Mouse (Mus musculus): ENCODE data around the gene Krt27. TPM values are rescaled to one million over a fixed set of nuclear protein-coding genes. Genes with fewer than 3 reads are reported as not detected.
A peak's percentile ranks its signal among the peaks of the same experiment; 100 is the strongest.

Gene Krt27
- total and polyA plus RNA-seq, 2 experiments from 2014 or later = 0.22 to 1.0 TPM

- H3K4me2 ChIP-seq (ENCODE audit: low read depth, low read length, poor library complexity, severe bottlenecking) = no peak overlapping the region
- H3K36me3 ChIP-seq (ENCODE audit: insufficient read depth, low read length) = no peaks in the 10 kb centered on the region
- WGBS = 94% methylated on average over 14 of the region's 14 CpGs
- DNase-seq (ENCODE audit: low spot score) (no peak), ATAC-seq (ENCODE audit: low FRiP score) (no peak)
- H3K27ac ChIP-seq (ENCODE audit: low read depth, low read length) = no peak overlapping the region
- H3K9ac ChIP-seq (replicated peaks; ENCODE audit: low read length, poor library complexity, severe bottlenecking) = no peak overlapping the region
- no peaks in the 10 kb centered on the region for H3K9me3 ChIP-seq (ENCODE audit: low read length)
- TF ChIP-seq CTCF (IDR thresholded peaks at IDR 0.05) = no peak
- H3K4me3 ChIP-seq (ENCODE audit: low read depth, low read length) = no peak overlapping the region
- H3K27me3 ChIP-seq (ENCODE audit: insufficient read depth, low read length) = no peaks in the 10 kb centered on the region
- H3K4me1 ChIP-seq (ENCODE audit: insufficient read depth, low read length) = no peaks in the 10 kb centered on the region
These were observed 29.8 kb downstream of the Krt27 start for GRCm38 (mm10) chr11:99321094-99321493.

- ATAC-seq (ENCODE audit: low FRiP score) (no peak), DNase-seq (ENCODE audit: low spot score) (no peak)
- no peak overlapping the region for H3K4me2 ChIP-seq (ENCODE audit: low read depth, low read length, poor library complexity, severe bottlenecking)
- TF ChIP-seq CTCF (IDR thresholded peaks at IDR 0.05) = no peak
- no peak overlapping the region for H3K9ac ChIP-seq (replicated peaks; ENCODE audit: low read length, poor library complexity, severe bottlenecking)
- H3K36me3 ChIP-seq (ENCODE audit: insufficient read depth, low read length) = no peaks in the 10 kb centered on the region
- H3K9me3 ChIP-seq (ENCODE audit: low read length) = no peaks in the 10 kb centered on the region
- no peak overlapping the region for H3K4me3 ChIP-seq (ENCODE audit: low read depth, low read length)
- no peak overlapping the region for H3K27ac ChIP-seq (ENCODE audit: low read depth, low read length)
- H3K4me1 ChIP-seq (ENCODE audit: insufficient read depth, low read length) = no peaks in the 10 kb centered on the region
- WGBS = 72% methylated on average over 9 of the region's 9 CpGs
- H3K27me3 ChIP-seq (ENCODE audit: insufficient read depth, low read length) = no peaks in the 10 kb centered on the region
These were observed 31.8 kb downstream of the Krt27 start for GRCm38 (mm10) chr11:99319127-99319526.

- Histone ChIP-seq H3K27me3 (ENCODE audit: insufficient read depth, low read length) (no peaks in the 10 kb centered on the region), H3K4me1 (ENCODE audit: insufficient read depth, low read length) (no peaks in the 10 kb centered on the region), H3K9me3 (ENCODE audit: low read length) (no peaks in the 10 kb centered on the region), H3K36me3 (ENCODE audit: insufficient read depth, low read length) (no peaks in the 10 kb centered on the region), H3K4me2 (ENCODE audit: low read depth, low read length, poor library complexity, severe bottlenecking) (no peak overlapping the region), H3K27ac (ENCODE audit: low read depth, low read length) (no peak overlapping the region), H3K4me3 (ENCODE audit: low read depth, low read length) (no peak overlapping the region), H3K9ac (replicated peaks; ENCODE audit: low read length, poor library complexity, severe bottlenecking) (no peak overlapping the region)
- DNase-seq (ENCODE audit: low spot score) (no peak), ATAC-seq (ENCODE audit: low FRiP score) (no peak)
- 29% methylated on average over 8 of the region's 8 CpGs for WGBS
- no peak for TF ChIP-seq CTCF (IDR thresholded peaks at IDR 0.05)
These were observed 34.4 kb downstream of the Krt27 start for GRCm38 (mm10) chr11:99316543-99316942.

- Histone ChIP-seq H3K4me1 (ENCODE audit: insufficient read depth, low read length) (no peaks in the 10 kb centered on the region), H3K36me3 (ENCODE audit: insufficient read depth, low read length) (no peaks in the 10 kb centered on the region), H3K27ac (ENCODE audit: low read depth, low read length) (no peak overlapping the region), H3K4me3 (ENCODE audit: low read depth, low read length) (no peak overlapping the region), H3K4me2 (ENCODE audit: low read depth, low read length, poor library complexity, severe bottlenecking) (no peak overlapping the region), H3K9me3 (ENCODE audit: low read length) (no peaks in the 10 kb centered on the region), H3K9ac (replicated peaks; ENCODE audit: low read length, poor library complexity, severe bottlenecking) (no peak overlapping the region), H3K27me3 (ENCODE audit: insufficient read depth, low read length) (no peaks in the 10 kb centered on the region)
- TF ChIP-seq CTCF (IDR thresholded peaks at IDR 0.05) = no peak
- ATAC-seq (ENCODE audit: low FRiP score) (no peak), DNase-seq (ENCODE audit: low spot score) (no peak)
- 87% methylated on average over 2 of the region's 2 CpGs for WGBS
These were observed 36.3 kb downstream of the Krt27 start for GRCm38 (mm10) chr11:99314594-99314993.

GRCm38 (mm10) chr11:99310882-99311281, 40.0 kb downstream of the Krt27 start:
- no peak overlapping the region for H3K9ac ChIP-seq (replicated peaks; ENCODE audit: low read length, poor library complexity, severe bottlenecking)
- no peaks in the 10 kb centered on the region for H3K27me3 ChIP-seq (ENCODE audit: insufficient read depth, low read length)
- peak; percentile 58 for DNase-seq (ENCODE audit: low spot score)
- H3K4me2 ChIP-seq (ENCODE audit: low read depth, low read length, poor library complexity, severe bottlenecking) = no peak overlapping the region
- peak; percentile 72 for TF ChIP-seq CTCF (IDR thresholded peaks at IDR 0.05)
- ATAC-seq (ENCODE audit: low FRiP score) = no peak
- WGBS = 100% methylated on average over 1 of the region's 1 CpGs
- no peaks in the 10 kb centered on the region for H3K9me3 ChIP-seq (ENCODE audit: low read length)
- H3K4me1 ChIP-seq (ENCODE audit: insufficient read depth, low read length) = no peaks in the 10 kb centered on the region
- H3K27ac ChIP-seq (ENCODE audit: low read depth, low read length) = no peak overlapping the region
- H3K36me3 ChIP-seq (ENCODE audit: insufficient read depth, low read length) = no peaks in the 10 kb centered on the region
- no peak overlapping the region for H3K4me3 ChIP-seq (ENCODE audit: low read depth, low read length)

GRCm38 (mm10) chr11:99307579-99307978, 43.3 kb downstream of the Krt27 start:
- ATAC-seq (ENCODE audit: low FRiP score) (no peak), DNase-seq (ENCODE audit: low spot score) (peak; percentile 72)
- TF ChIP-seq CTCF (IDR thresholded peaks at IDR 0.05) = peak; percentile 86
- 36% methylated on average over 2 of the region's 2 CpGs for WGBS
- Histone ChIP-seq H3K4me1 (ENCODE audit: insufficient read depth, low read length) (no peaks in the 10 kb centered on the region), H3K36me3 (ENCODE audit: insufficient read depth, low read length) (no peaks in the 10 kb centered on the region), H3K27me3 (ENCODE audit: insufficient read depth, low read length) (no peaks in the 10 kb centered on the region), H3K27ac (ENCODE audit: low read depth, low read length) (no peak overlapping the region), H3K4me3 (ENCODE audit: low read depth, low read length) (no peak overlapping the region), H3K9ac (replicated peaks; ENCODE audit: low read length, poor library complexity, severe bottlenecking) (no peak overlapping the region), H3K9me3 (ENCODE audit: low read length) (no peaks in the 10 kb centered on the region), H3K4me2 (ENCODE audit: low read depth, low read length, poor library complexity, severe bottlenecking) (no peak overlapping the region)

Other genes starting within 250 kb of the Krt27 start
- not detected in 2 replicates for gene Ccr7, start 196.0 kb downstream of the Krt27 start, total RNA-seq (2014; rRNA removed)
- not detected in 2 replicates for gene Ccr7, start 196.0 kb downstream of the Krt27 start, polyA plus RNA-seq (2015; fragmentation: Nextera tagmentation; extraction: Ambion mirVana)
- 94.9 and 116 TPM in 2 replicates for gene Smarce1, start 120.1 kb downstream of the Krt27 start, total RNA-seq (2014; rRNA removed)
- gene Smarce1, start 120.1 kb downstream of the Krt27 start, polyA plus RNA-seq (2015; fragmentation: Nextera tagmentation; extraction: Ambion mirVana) = 170 and 184 TPM in 2 replicates
- 10.6 and 11.6 TPM in 2 replicates for gene Krt222, start 107.0 kb downstream of the Krt27 start, total RNA-seq (2014; rRNA removed)
- 13.6 and 14.4 TPM in 2 replicates for gene Krt222, start 107.0 kb downstream of the Krt27 start, polyA plus RNA-seq (2015; fragmentation: Nextera tagmentation; extraction: Ambion mirVana)
- gene Krt24, start 65.8 kb downstream of the Krt27 start, total RNA-seq (2014; rRNA removed) = not detected in 2 replicates
- gene Krt24, start 65.8 kb downstream of the Krt27 start, polyA plus RNA-seq (2015; fragmentation: Nextera tagmentation; extraction: Ambion mirVana) = 0.07 and 0.21 TPM in 2 replicates
- 0.11 and 0.19 TPM in 2 replicates for gene Krt25, start 28.2 kb downstream of the Krt27 start, total RNA-seq (2014; rRNA removed)
- 0.29 and 0.54 TPM in 2 replicates for gene Krt25, start 28.2 kb downstream of the Krt27 start, polyA plus RNA-seq (2015; fragmentation: Nextera tagmentation; extraction: Ambion mirVana)
- gene Krt26, start 13.1 kb downstream of the Krt27 start, total RNA-seq (2014; rRNA removed) = 0.11 and 1.2 TPM in 2 replicates
- 0.46 and 0.54 TPM in 2 replicates for gene Krt26, start 13.1 kb downstream of the Krt27 start, polyA plus RNA-seq (2015; fragmentation: Nextera tagmentation; extraction: Ambion mirVana)
- gene Krt28, start 23.8 kb upstream of the Krt27 start, total RNA-seq (2014; rRNA removed) = 0.93 TPM in 1 of 2 replicates, not detected in the other
- 0.33 and 0.66 TPM in 2 replicates for gene Krt28, start 23.8 kb upstream of the Krt27 start, polyA plus RNA-seq (2015; fragmentation: Nextera tagmentation; extraction: Ambion mirVana)
- gene Krt10, start 38.3 kb upstream of the Krt27 start, total RNA-seq (2014; rRNA removed) = 6.7 and 18.3 TPM in 2 replicates
- 35.7 and 39.2 TPM in 2 replicates for gene Krt10, start 38.3 kb upstream of the Krt27 start, polyA plus RNA-seq (2015; fragmentation: Nextera tagmentation; extraction: Ambion mirVana)
- 2.0 TPM in 1 of 2 replicates, not detected in the other for gene Krt12, start 71.2 kb upstream of the Krt27 start, total RNA-seq (2014; rRNA removed)
- gene Krt12, start 71.2 kb upstream of the Krt27 start, polyA plus RNA-seq (2015; fragmentation: Nextera tagmentation; extraction: Ambion mirVana) = 0.21 and 0.31 TPM in 2 replicates
- not detected in 2 replicates for gene Krt20, start 87.0 kb upstream of the Krt27 start, total RNA-seq (2014; rRNA removed)
- 0.13 and 0.36 TPM in 2 replicates for gene Krt20, start 87.0 kb upstream of the Krt27 start, polyA plus RNA-seq (2015; fragmentation: Nextera tagmentation; extraction: Ambion mirVana)
- gene Krt23, start 142.0 kb upstream of the Krt27 start, total RNA-seq (2014; rRNA removed) = 0.16 TPM in 1 of 2 replicates, not detected in the other
- 0.32 TPM in 1 of 2 replicates, not detected in the other for gene Krt23, start 142.0 kb upstream of the Krt27 start, polyA plus RNA-seq (2015; fragmentation: Nextera tagmentation; extraction: Ambion mirVana)
- not detected in 2 replicates for gene Krt39, start 170.2 kb upstream of the Krt27 start, total RNA-seq (2014; rRNA removed)
- not detected in 2 replicates for gene Krt39, start 170.2 kb upstream of the Krt27 start, polyA plus RNA-seq (2015; fragmentation: Nextera tagmentation; extraction: Ambion mirVana)
- gene Krt40, start 192.1 kb upstream of the Krt27 start, total RNA-seq (2014; rRNA removed) = not detected in 2 replicates
- not detected in 2 replicates for gene Krt40, start 192.1 kb upstream of the Krt27 start, polyA plus RNA-seq (2015; fragmentation: Nextera tagmentation; extraction: Ambion mirVana)
- not detected in 2 replicates for gene Krtap3-3, start 199.8 kb upstream of the Krt27 start, total RNA-seq (2014; rRNA removed)
- gene Krtap3-3, start 199.8 kb upstream of the Krt27 start, polyA plus RNA-seq (2015; fragmentation: Nextera tagmentation; extraction: Ambion mirVana) = not detected in 2 replicates
- gene Krtap3-2, start 205.7 kb upstream of the Krt27 start, total RNA-seq (2014; rRNA removed) = not detected in 2 replicates
- gene Krtap3-2, start 205.7 kb upstream of the Krt27 start, polyA plus RNA-seq (2015; fragmentation: Nextera tagmentation; extraction: Ambion mirVana) = not detected in 2 replicates
- not detected in 2 replicates for gene Gm11939, start 208.4 kb upstream of the Krt27 start, total RNA-seq (2014; rRNA removed)
- gene Gm11939, start 208.4 kb upstream of the Krt27 start, polyA plus RNA-seq (2015; fragmentation: Nextera tagmentation; extraction: Ambion mirVana) = not detected in 2 replicates
- gene Krtap3-1, start 215.5 kb upstream of the Krt27 start, total RNA-seq (2014; rRNA removed) = not detected in 2 replicates
- not detected in 2 replicates for gene Krtap3-1, start 215.5 kb upstream of the Krt27 start, polyA plus RNA-seq (2015; fragmentation: Nextera tagmentation; extraction: Ambion mirVana)
- gene Krtap1-5, start 229.9 kb upstream of the Krt27 start, total RNA-seq (2014; rRNA removed) = not detected in 2 replicates
- not detected in 2 replicates for gene Krtap1-5, start 229.9 kb upstream of the Krt27 start, polyA plus RNA-seq (2015; fragmentation: Nextera tagmentation; extraction: Ambion mirVana)
- not detected in 2 replicates for gene Krtap1-4, start 232.6 kb upstream of the Krt27 start, total RNA-seq (2014; rRNA removed)
- not detected in 2 replicates for gene Krtap1-4, start 232.6 kb upstream of the Krt27 start, polyA plus RNA-seq (2015; fragmentation: Nextera tagmentation; extraction: Ambion mirVana)
- not detected in 2 replicates for gene Krtap1-3, start 240.2 kb upstream of the Krt27 start, total RNA-seq (2014; rRNA removed)
- gene Krtap1-3, start 240.2 kb upstream of the Krt27 start, polyA plus RNA-seq (2015; fragmentation: Nextera tagmentation; extraction: Ambion mirVana) = not detected in 2 replicates
- not detected in 2 replicates for gene Krtap9-3, start 247.0 kb upstream of the Krt27 start, total RNA-seq (2014; rRNA removed)
- not detected in 2 replicates for gene Krtap9-3, start 247.0 kb upstream of the Krt27 start, polyA plus RNA-seq (2015; fragmentation: Nextera tagmentation; extraction: Ambion mirVana)